Mouse (Mus musculus): ENCODE results near the gene Map2k4. TPM values are rescaled to one million over a fixed set of nuclear protein-coding genes. Genes with fewer than 3 reads are reported as not detected.
A peak's percentile ranks its signal among the peaks of the same experiment; 100 is the strongest.

Map2k4 gene
- polyA plus RNA-seq, 1 experiment from 2014 or later = 82.7 TPM

DNA sequence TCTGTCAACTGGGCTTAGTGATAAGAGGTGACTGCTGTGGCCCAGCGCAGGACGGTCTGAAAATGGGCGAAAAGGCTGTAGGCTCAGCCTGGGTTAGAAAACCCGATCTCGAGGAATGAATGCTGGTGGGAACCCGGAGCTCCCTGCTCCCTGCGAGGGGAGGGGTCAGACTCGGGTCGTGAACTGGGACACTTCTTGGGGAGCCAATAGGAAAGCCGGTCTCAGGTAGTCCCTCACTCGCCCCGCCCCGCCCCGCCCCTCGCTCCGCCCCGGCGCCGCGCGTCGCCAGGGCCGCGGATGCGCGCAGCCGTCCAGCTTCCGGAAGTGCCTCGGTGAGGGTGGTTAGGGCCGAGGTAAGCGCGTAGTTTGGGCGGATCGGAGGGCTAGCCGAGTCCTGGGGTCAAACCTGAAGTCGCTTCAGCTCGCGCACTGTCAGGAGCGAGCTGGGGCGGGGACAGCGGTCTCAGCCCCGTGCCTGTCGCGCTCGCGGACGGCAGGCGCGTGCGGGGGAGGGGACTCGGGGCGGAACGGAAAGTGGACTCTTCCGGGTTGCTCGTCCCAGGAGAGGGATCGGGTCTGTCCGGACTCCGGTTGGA, 18.9 kb upstream of the Map2k4 start, which contains the start of gene Zkscan6:
Gene Zkscan6, plus strand, starts transcription at position 267 of the 596 bp plus-strand sequence.
- H3K4me1 ChIP-seq (replicated peaks; ENCODE audit: control insufficient read depth, insufficient read depth, low read length) = no peaks in the 10 kb centered on the region
- peak; percentile 93 for DNase-seq (ENCODE audit: low spot score)
- peak within 1 kb of the TSS; percentile 81 for H3K27ac ChIP-seq (ENCODE audit: low read depth, low read length)
- H3K9ac ChIP-seq (ENCODE audit: low read depth, low read length) = peak within 1 kb of the TSS; percentile 54
- under 1% methylated on average over 50 of the region's 58 CpGs for WGBS
- peak within 1 kb of the TSS; percentile 91 for H3K4me2 ChIP-seq (replicated peaks; ENCODE audit: low read depth, low read length)
- peak; percentile 98 for ATAC-seq (ENCODE audit: low FRiP score)
- no peaks in the 10 kb centered on the region for H3K27me3 ChIP-seq (ENCODE audit: control insufficient read depth, insufficient read depth, low read length)
- H3K9me3 ChIP-seq (ENCODE audit: control insufficient read depth, low read length) = no peaks in the 10 kb centered on the region
- no peaks in the 10 kb centered on the region for H3K36me3 ChIP-seq (ENCODE audit: control insufficient read depth, insufficient read depth, low read length)
- H3K4me3 ChIP-seq (ENCODE audit: low read depth, low read length) = peak within 1 kb of the TSS; percentile 80

DNA sequence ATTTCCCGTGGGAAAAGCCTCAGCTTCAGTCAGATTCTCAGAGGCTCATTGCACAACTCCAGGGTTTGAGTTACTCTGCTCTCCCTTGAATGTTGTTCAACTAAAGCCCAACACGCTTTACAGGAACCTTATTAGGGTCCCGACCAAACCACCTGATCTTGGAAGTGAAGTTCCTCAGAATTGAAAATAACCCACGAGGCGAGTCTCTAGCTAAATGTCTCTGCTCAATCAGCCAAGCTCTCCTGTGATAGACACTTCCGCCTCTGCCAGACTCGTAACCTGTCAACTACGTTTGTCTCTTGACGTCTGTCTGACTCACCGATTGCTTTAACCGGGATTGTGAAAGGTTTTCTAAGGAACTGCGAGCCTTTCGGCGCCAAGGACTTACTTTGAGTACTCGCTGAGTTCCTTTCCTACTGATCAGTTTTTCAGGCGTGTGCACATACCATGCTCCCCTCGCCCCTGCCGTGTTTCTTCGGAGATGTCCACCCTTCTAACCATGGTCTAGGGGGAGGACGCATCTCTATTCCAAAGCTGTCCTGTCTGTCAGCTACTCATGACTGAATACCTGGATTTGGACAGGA, 18.3 kb upstream of the Map2k4 start:
- H3K27ac ChIP-seq (ENCODE audit: low read depth, low read length) = no peak overlapping the region

DNA sequence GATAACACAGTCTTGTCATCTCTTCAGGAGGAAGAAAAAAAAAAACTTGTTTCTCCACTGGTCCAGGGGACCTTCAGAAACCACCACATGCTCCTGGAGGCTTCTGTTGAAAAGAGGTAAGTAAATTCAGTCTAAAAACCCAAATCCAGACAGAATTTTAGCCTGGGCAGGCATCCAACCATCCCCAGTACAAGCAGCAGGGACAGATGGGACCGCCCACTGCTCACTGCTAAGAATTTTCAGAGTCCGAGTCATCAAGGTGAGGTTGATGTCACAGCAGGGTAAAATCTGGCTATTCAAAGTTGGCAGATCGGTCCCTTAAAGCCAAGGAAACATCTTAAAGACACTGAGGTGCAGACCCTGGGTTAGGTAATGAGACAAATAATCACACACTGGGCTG, 13.8 kb upstream of the Map2k4 start:
- DNase-seq (ENCODE audit: low spot score) (no peak), ATAC-seq (ENCODE audit: low FRiP score) (no peak)
- no peaks in the 10 kb centered on the region for H3K9me3 ChIP-seq (ENCODE audit: control insufficient read depth, low read length)
- H3K27me3 ChIP-seq (ENCODE audit: control insufficient read depth, insufficient read depth, low read length) = no peaks in the 10 kb centered on the region
- H3K4me2 ChIP-seq (replicated peaks; ENCODE audit: low read depth, low read length) = no peak overlapping the region
- H3K36me3 ChIP-seq (ENCODE audit: control insufficient read depth, insufficient read depth, low read length) = no peaks in the 10 kb centered on the region
- WGBS = 62% methylated on average over 3 of the region's 3 CpGs
- no peak overlapping the region for H3K27ac ChIP-seq (ENCODE audit: low read depth, low read length)
- H3K4me3 ChIP-seq (ENCODE audit: low read depth, low read length) = no peak overlapping the region
- no peak overlapping the region for H3K9ac ChIP-seq (ENCODE audit: low read depth, low read length)
- no peaks in the 10 kb centered on the region for H3K4me1 ChIP-seq (replicated peaks; ENCODE audit: control insufficient read depth, insufficient read depth, low read length)

More for the DNA sequence above, 18.3 kb upstream of the Map2k4 start:
- Histone ChIP-seq H3K36me3 (ENCODE audit: control insufficient read depth, insufficient read depth, low read length) (no peaks in the 10 kb centered on the region), H3K4me3 (ENCODE audit: low read depth, low read length) (peak overlapping the region; percentile 80), H3K9me3 (ENCODE audit: control insufficient read depth, low read length) (no peaks in the 10 kb centered on the region), H3K4me2 (replicated peaks; ENCODE audit: low read depth, low read length) (peak overlapping the region; percentile 91), H3K27me3 (ENCODE audit: control insufficient read depth, insufficient read depth, low read length) (no peaks in the 10 kb centered on the region), H3K9ac (ENCODE audit: low read depth, low read length) (peak overlapping the region; percentile 46), H3K4me1 (replicated peaks; ENCODE audit: control insufficient read depth, insufficient read depth, low read length) (no peaks in the 10 kb centered on the region)
- 3% methylated on average over 20 of the region's 20 CpGs for WGBS
- DNase-seq (ENCODE audit: low spot score) = no peak
- ATAC-seq (ENCODE audit: low FRiP score) = no peak

DNA sequence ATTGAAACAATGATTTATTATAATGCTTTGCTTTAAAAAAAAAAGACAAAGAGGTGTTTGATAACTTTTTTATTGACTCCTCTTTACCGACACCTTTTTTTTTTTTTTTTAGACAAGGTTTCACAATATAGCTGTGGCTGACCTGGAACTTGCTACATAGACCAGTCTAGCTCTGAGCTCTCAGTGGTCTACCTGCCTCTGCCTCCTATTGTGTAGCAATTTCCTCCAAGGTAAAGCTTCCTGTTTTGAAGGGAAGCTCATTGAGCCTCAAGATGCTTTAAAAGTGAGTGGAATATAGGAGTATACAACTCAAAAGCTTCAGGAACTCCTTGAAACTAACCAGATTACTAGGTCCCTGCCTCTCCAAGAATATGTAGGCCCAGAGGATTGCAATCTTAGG, 7.8 kb upstream of the Map2k4 start:
- H3K27me3 ChIP-seq (ENCODE audit: control insufficient read depth, insufficient read depth, low read length) = no peaks in the 10 kb centered on the region
- H3K4me2 ChIP-seq (replicated peaks; ENCODE audit: low read depth, low read length) = no peak overlapping the region
- H3K4me1 ChIP-seq (replicated peaks; ENCODE audit: control insufficient read depth, insufficient read depth, low read length) = no peaks in the 10 kb centered on the region
- no peak overlapping the region for H3K9ac ChIP-seq (ENCODE audit: low read depth, low read length)
- no peaks in the 10 kb centered on the region for H3K9me3 ChIP-seq (ENCODE audit: control insufficient read depth, low read length)
- no peak overlapping the region for H3K4me3 ChIP-seq (ENCODE audit: low read depth, low read length)
- no peak overlapping the region for H3K27ac ChIP-seq (ENCODE audit: low read depth, low read length)
- ATAC-seq (ENCODE audit: low FRiP score) = no peak
- 100% methylated on average over 1 of the region's 1 CpGs for WGBS
- H3K36me3 ChIP-seq (ENCODE audit: control insufficient read depth, insufficient read depth, low read length) = no peaks in the 10 kb centered on the region
- DNase-seq (ENCODE audit: low spot score) = no peak

DNA sequence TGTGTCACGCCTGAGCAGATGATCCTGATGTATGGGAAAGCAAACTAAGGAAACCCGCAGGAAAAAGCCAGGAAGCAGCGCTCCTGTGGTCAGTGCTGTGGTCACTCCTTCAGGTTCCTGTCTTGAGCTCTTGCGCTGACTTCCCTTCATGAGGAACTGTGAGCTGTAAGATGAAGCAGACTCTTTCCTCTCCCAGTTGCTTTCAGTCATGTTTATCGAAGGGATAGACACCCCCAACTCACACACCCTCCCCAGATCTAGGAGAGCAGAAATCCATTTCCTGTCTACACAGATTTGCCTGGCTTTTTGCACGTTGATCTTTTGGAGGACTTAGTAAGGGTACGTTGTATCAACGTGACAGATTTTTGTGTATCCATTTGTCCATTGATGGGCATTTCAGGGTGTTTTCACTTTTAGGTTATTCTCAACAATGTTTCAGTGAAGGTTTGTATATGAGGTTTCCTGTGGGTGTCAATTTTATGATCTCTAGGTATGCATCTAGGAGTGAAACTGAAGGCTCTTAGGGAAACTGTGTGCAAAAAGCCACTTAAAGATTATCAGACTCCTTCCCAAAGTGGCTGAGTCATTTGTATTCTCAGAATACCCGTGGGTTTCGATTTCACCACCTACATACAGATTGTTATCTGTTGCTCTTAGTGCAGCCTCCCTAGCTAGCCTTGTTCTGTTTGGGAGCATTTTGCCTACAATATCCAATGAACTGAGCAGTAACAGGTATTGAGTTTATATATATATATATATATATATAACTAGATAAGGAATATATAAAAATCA, 6.5 kb upstream of the Map2k4 start:
- DNase-seq (ENCODE audit: low spot score) = no peak
- no peak overlapping the region for H3K27ac ChIP-seq (ENCODE audit: low read depth, low read length)
- no peak for ATAC-seq (ENCODE audit: low FRiP score)
- H3K9me3 ChIP-seq (ENCODE audit: control insufficient read depth, low read length) = no peaks in the 10 kb centered on the region
- no peaks in the 10 kb centered on the region for H3K4me1 ChIP-seq (replicated peaks; ENCODE audit: control insufficient read depth, insufficient read depth, low read length)
- H3K27me3 ChIP-seq (ENCODE audit: control insufficient read depth, insufficient read depth, low read length) = no peaks in the 10 kb centered on the region
- no peaks in the 10 kb centered on the region for H3K36me3 ChIP-seq (ENCODE audit: control insufficient read depth, insufficient read depth, low read length)
- WGBS = 75% methylated on average over 10 of the region's 10 CpGs
- H3K9ac ChIP-seq (ENCODE audit: low read depth, low read length) = no peak overlapping the region
- H3K4me2 ChIP-seq (replicated peaks; ENCODE audit: low read depth, low read length) = no peak overlapping the region
- no peak overlapping the region for H3K4me3 ChIP-seq (ENCODE audit: low read depth, low read length)

DNA sequence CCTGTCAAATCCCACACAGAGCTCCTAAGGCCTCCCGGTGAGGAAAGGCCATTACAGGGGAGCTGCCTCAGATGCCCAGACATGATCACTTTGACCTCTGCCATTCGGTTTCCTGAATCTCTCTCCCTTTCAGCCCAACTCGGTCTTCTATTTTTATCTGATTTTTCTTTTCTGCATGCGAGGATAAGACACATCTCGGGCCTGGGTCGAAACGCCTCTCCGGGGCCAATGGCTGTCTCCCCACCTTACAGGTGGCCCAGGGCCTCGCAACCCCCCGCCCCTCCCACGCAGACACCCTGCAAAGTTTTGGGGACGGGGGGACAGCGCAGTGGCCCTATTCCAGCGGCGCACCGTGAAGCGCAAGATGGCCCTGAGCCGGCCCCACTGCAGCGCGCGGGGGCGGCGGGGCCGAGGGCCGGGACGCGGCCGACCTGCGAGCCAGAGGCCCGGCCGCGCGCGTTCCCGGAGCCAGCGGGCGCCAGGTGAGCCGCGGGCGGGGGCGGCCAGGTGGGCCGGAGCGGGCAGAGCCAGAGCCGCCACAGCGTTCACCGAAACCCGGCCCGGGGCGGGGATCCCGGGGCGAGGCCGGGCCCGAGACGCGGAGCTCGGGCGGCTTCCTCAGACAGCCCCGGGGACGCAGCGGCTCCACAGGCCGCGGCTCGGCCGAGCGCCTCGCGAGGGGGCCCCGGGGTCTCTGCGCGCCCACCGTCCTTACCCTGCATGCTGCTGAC, 511 bp downstream of the Map2k4 start:
- peak; percentile 51 for DNase-seq (ENCODE audit: low spot score)
- peak overlapping the region; percentile 68 for H3K4me2 ChIP-seq (replicated peaks; ENCODE audit: low read depth, low read length)
- H3K36me3 ChIP-seq (ENCODE audit: control insufficient read depth, insufficient read depth, low read length) = no peaks in the 10 kb centered on the region
- H3K9me3 ChIP-seq (ENCODE audit: control insufficient read depth, low read length) = no peaks in the 10 kb centered on the region
- H3K4me3 ChIP-seq (ENCODE audit: low read depth, low read length) = peak overlapping the region; percentile 94
- no peaks in the 10 kb centered on the region for H3K27me3 ChIP-seq (ENCODE audit: control insufficient read depth, insufficient read depth, low read length)
- peak overlapping the region; percentile 89 for H3K27ac ChIP-seq (ENCODE audit: low read depth, low read length)
- peak; percentile 92 for ATAC-seq (ENCODE audit: low FRiP score)
- no peaks in the 10 kb centered on the region; the same call in 1 of the 2 replicates for H3K4me1 ChIP-seq (replicated peaks; ENCODE audit: control insufficient read depth, insufficient read depth, low read length)
- peak overlapping the region; percentile 98 for H3K9ac ChIP-seq (ENCODE audit: low read depth, low read length)
- under 1% methylated on average over 37 of the region's 71 CpGs for WGBS

DNA sequence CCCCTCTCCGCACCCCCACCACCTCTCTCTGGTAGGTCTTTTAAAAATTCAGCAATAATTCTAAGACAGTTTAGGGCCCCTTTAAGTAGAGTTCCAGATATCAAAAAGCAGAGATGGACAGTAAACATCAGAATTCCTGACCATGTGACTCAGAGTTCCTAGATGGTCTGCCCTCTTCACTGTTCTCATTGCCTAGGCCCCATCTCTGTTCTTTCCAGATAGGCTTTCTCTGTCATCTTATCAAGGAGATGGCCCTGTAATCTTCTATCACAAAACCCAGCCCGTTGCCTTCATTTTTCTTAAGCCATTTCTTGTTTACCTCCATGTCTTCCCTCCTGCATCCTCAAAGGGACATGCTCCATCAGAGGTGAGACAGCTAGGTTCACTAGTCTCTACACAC, 1.9 kb downstream of the Map2k4 start:
- Histone ChIP-seq H3K9me3 (ENCODE audit: control insufficient read depth, low read length) (no peaks in the 10 kb centered on the region), H3K27ac (ENCODE audit: low read depth, low read length) (no peak overlapping the region), H3K27me3 (ENCODE audit: control insufficient read depth, insufficient read depth, low read length) (no peaks in the 10 kb centered on the region), H3K4me3 (ENCODE audit: low read depth, low read length) (no peak overlapping the region), H3K4me2 (replicated peaks; ENCODE audit: low read depth, low read length) (no peak overlapping the region), H3K4me1 (replicated peaks; ENCODE audit: control insufficient read depth, insufficient read depth, low read length) (no peaks in the 10 kb centered on the region; the same call in 1 of the 2 replicates), H3K9ac (ENCODE audit: low read depth, low read length) (no peak overlapping the region), H3K36me3 (ENCODE audit: control insufficient read depth, insufficient read depth, low read length) (no peaks in the 10 kb centered on the region)
- 87% methylated on average over 2 of the region's 2 CpGs for WGBS
- ATAC-seq (ENCODE audit: low FRiP score) = no peak
- no peak for DNase-seq (ENCODE audit: low spot score)

DNA sequence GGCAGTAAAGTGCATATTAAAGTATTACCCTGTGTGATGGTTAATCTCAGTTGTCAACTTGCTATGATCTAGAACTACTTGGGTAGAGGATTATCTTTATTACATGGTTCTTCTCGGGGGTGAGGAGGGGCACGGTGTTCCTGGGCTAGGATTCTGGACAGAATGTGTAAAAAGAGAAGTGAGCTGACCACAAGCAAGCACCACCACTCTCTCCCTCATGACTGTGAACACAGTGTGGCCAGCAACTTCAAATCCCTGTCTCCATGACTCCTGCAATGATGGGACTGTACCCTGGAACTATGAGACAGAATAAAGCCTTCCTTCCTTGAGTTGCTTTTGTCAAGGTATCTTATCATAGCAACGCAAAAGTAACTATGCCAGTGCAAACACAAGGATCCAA, 6.5 kb downstream of the Map2k4 start:
- Histone ChIP-seq H3K4me3 (ENCODE audit: low read depth, low read length) (no peak overlapping the region), H3K36me3 (ENCODE audit: control insufficient read depth, insufficient read depth, low read length) (no peaks in the 10 kb centered on the region), H3K4me2 (replicated peaks; ENCODE audit: low read depth, low read length) (no peak overlapping the region), H3K27ac (ENCODE audit: low read depth, low read length) (no peak overlapping the region), H3K27me3 (ENCODE audit: control insufficient read depth, insufficient read depth, low read length) (no peaks in the 10 kb centered on the region), H3K9me3 (ENCODE audit: control insufficient read depth, low read length) (no peaks in the 10 kb centered on the region), H3K4me1 (replicated peaks; ENCODE audit: control insufficient read depth, insufficient read depth, low read length) (no peaks in the 10 kb centered on the region), H3K9ac (ENCODE audit: low read depth, low read length) (no peak overlapping the region)
- DNase-seq (ENCODE audit: low spot score) (no peak), ATAC-seq (ENCODE audit: low FRiP score) (no peak)
- 88% methylated on average over 3 of the region's 3 CpGs for WGBS

Measured in hindbrain, embryonic 11.5 days (tissue).